Mouse (Mus musculus): ENCODE data around the gene Smox.

GRCm38 (mm10) chr2:131514055-131514621 lies 22.8 kb downstream of the Smox start:
- TF ChIP-seq NRF1 (IDR thresholded peaks at IDR 0.05; ENCODE audit: insufficient read depth, low read depth, low read length, poor library complexity, severe bottlenecking) (no peak), CHD2 (IDR thresholded peaks at IDR 0.05; ENCODE audit: low read length) (no peak), GABPA (IDR thresholded peaks at IDR 0.05; ENCODE audit: low read depth, low read length) (no peak), EP300 (IDR thresholded peaks at IDR 0.05; ENCODE audit: low read depth in 1 of 2, low read length in 2 of 2) (no peak), KAT2A (conservative IDR thresholded peaks at IDR 0.05; ENCODE audit: low read depth, low read length) (no peak), POLR2A (IDR thresholded peaks at IDR 0.05; ENCODE audit: control insufficient read depth in 1 of 2, insufficient read depth in 1 of 2, low read depth in 1 of 2, low read length in 2 of 2, poor library complexity in 1 of 2) (no peak), ZC3H11A (IDR thresholded peaks at IDR 0.05; ENCODE audit: low read depth, low read length) (no peak), ZNF384 (IDR thresholded peaks at IDR 0.05; ENCODE audit: low read depth, low read length) (no peak), MXI1 (IDR thresholded peaks at IDR 0.05; ENCODE audit: low read depth, low read length) (no peak), MAFK (IDR thresholded peaks at IDR 0.05; ENCODE audit: borderline replicate concordance, low read depth, low read length) (no peak), CTCF (IDR thresholded peaks at IDR 0.05 in 2 of 3, conservative IDR thresholded peaks at IDR 0.05 in 1 of 3; ENCODE audit: control insufficient read depth in 1 of 3, insufficient read depth in 1 of 3, low read depth in 2 of 3, low read length in 3 of 3, poor library complexity in 1 of 3, severe bottlenecking in 1 of 3) (0 out of 6 replicates have a peak, but pooled peaks of 1 of the 3 experiments have one; percentile 9)
